ENCODE assay signal across 7 mouse cellular contexts in the genomic region with DNA sequence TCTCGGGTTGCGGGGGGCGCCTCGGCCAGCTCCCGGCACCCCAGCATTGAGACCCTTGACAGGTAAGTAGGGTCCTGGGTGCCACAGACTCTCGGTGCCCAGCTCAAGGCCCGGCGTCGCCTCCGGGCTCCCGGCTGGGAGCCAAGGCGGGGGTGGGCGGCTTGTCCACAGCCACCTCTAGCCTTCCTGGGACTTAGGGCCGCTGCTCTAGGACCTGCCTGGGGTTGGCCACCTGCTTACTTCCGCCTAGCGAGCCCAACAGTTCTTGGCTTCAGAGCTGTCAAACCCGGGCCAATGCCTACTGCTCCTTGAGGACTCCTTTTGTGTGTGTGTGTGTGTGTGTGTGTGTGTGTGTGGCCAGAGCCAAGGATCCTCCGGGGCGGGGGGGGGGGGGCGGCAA. TPM values are rescaled to one million over a fixed set of nuclear protein-coding genes. Genes with fewer than 3 reads are reported as not detected.
A peak's percentile ranks its signal among the peaks of the same experiment; 100 is the strongest.
DNase-seq lines count a peak whose midpoint lies in the region; ATAC-seq and TF ChIP-seq lines count a peak whose summit lies in the region.

No protein-coding gene starts in this region.

- no peaks in the 10 kb centered on the region for H3K36me3 ChIP-seq in embryonic facial prominence, embryonic 14.5 days (ENCODE audit: control insufficient read depth, insufficient read depth, low read length)
- no peaks in the 10 kb centered on the region for H3K36me3 ChIP-seq in heart, postnatal 0 days (replicated peaks; ENCODE audit: control insufficient read depth, insufficient read depth, low read length)
- H3K36me3 ChIP-seq in macrophage (ENCODE audit: inconsistent target), result no peaks in the 10 kb centered on the region
- H3K36me3 ChIP-seq in spleen, adult 2 months (ENCODE audit: control insufficient read depth, insufficient read depth, low read length), result no peaks in the 10 kb centered on the region

- peak overlapping the region; percentile 71 for H3K9ac ChIP-seq in embryonic facial prominence, embryonic 14.5 days (ENCODE audit: low read depth, low read length)
- H3K9ac ChIP-seq in heart, postnatal 0 days (replicated peaks; ENCODE audit: low read depth, low read length), result peak overlapping the region; percentile 78

- TF ChIP-seq POLR2A in spleen, adult 2 months (IDR thresholded peaks at IDR 0.05; ENCODE audit: low read depth, low read length), result no peak

- no peaks in the 10 kb centered on the region for H3K27me3 ChIP-seq in embryonic facial prominence, embryonic 14.5 days (replicated peaks; ENCODE audit: control insufficient read depth, insufficient read depth, low read length)
- no peaks in the 10 kb centered on the region for H3K27me3 ChIP-seq in heart, postnatal 0 days (ENCODE audit: control insufficient read depth, insufficient read depth, low read length)
- no peaks in the 10 kb centered on the region for H3K27me3 ChIP-seq in spleen, adult 2 months (ENCODE audit: control insufficient read depth, insufficient read depth, low read length)

- H3K79me2 ChIP-seq in macrophage (ENCODE audit: inconsistent target), result no peaks in the 10 kb centered on the region; the same call in 1 of the 2 replicates

- H3K4me2 ChIP-seq in embryonic facial prominence, embryonic 14.5 days (ENCODE audit: low read depth, low read length), result peak overlapping the region; percentile 59
- H3K4me2 ChIP-seq in heart, postnatal 0 days (ENCODE audit: low read depth, low read length), result peak overlapping the region; percentile 73

- no peak for TF ChIP-seq EP300 in heart, postnatal 0 days (IDR thresholded peaks at IDR 0.05; ENCODE audit: low read depth)

- 0 out of 2 replicates have a peak overlapping the region, but pooled peaks have one; percentile 21 for H3K27ac ChIP-seq in embryonic facial prominence, embryonic 14.5 days (replicated peaks; ENCODE audit: low read depth, low read length)
- peak overlapping the region; percentile 80 for H3K27ac ChIP-seq in heart, postnatal 0 days (ENCODE audit: low read depth)
- no peak overlapping the region for H3K27ac ChIP-seq in macrophage
- H3K27ac ChIP-seq in spleen, adult 2 months (ENCODE audit: insufficient read depth, low read length), result peak overlapping the region; percentile 84

- no peaks in the 10 kb centered on the region for H3K9me3 ChIP-seq in embryonic facial prominence, embryonic 14.5 days (ENCODE audit: control insufficient read depth, low read length)
- H3K9me3 ChIP-seq in heart, postnatal 0 days (replicated peaks; ENCODE audit: control insufficient read depth, low read length), result no peaks in the 10 kb centered on the region

- H3K4me1 ChIP-seq in embryonic facial prominence, embryonic 14.5 days (ENCODE audit: control insufficient read depth, insufficient read depth, low read length), result no peaks in the 10 kb centered on the region
- H3K4me1 ChIP-seq in heart, postnatal 0 days (ENCODE audit: control insufficient read depth, insufficient read depth), result no peaks in the 10 kb centered on the region
- H3K4me1 ChIP-seq in spleen, adult 2 months (ENCODE audit: control insufficient read depth, insufficient read depth, insufficient read length), result peaks cover 8% of the 10 kb centered on the region

- peak; percentile 71; the same call in 1 of the 2 replicates for ATAC-seq in embryonic facial prominence, embryonic 14.5 days (ENCODE audit: low read depth)
- peak; percentile 78 for ATAC-seq in heart, postnatal 0 days (ENCODE audit: insufficient read depth, low read depth)

- WGBS in embryonic facial prominence, embryonic 14.5 days, result 0% methylated on average over 1 of the region's 20 CpGs
- WGBS in heart, postnatal 0 days, result 22% methylated on average over 16 of the region's 20 CpGs
- WGBS in macrophage (ENCODE audit: missing documents), result 18% methylated on average over 17 of the region's 20 CpGs
- whole genome bisulfite sequencing in spleen, adult 2 months, result 20% methylated on average over 20 of the region's 20 CpGs

- H3K4me3 ChIP-seq in embryonic facial prominence, embryonic 14.5 days (ENCODE audit: low read depth, low read length), result peak overlapping the region; percentile 63
- peak overlapping the region; percentile 75 for H3K4me3 ChIP-seq in heart, postnatal 0 days (ENCODE audit: low read depth, low read length)
- peak overlapping the region; percentile 28 for H3K4me3 ChIP-seq in macrophage (ENCODE audit: inconsistent target)
- H3K4me3 ChIP-seq in spleen, adult 2 months (ENCODE audit: extremely low read depth, insufficient read depth, insufficient read length), result peak overlapping the region; percentile 81

- TF ChIP-seq CTCF in heart, postnatal 0 days (IDR thresholded peaks at IDR 0.05; ENCODE audit: low read depth), result no peak
- TF ChIP-seq CTCF in spleen, adult 2 months (IDR thresholded peaks at IDR 0.05; ENCODE audit: extremely low read depth, insufficient read depth, insufficient read length, insufficient replicate concordance), result no peak

- DNase-seq in ES-CJ7 (ENCODE audit: low read depth, low spot score), result peak; percentile 2
- DNase-seq in adrenal gland, adult 8-10 months, result peak; percentile 11
- DNase-seq in embryonic facial prominence, embryonic 14.5 days (ENCODE audit: low spot score), result peak; percentile 18
- DNase-seq in heart, postnatal 0 days (ENCODE audit: low spot score), result peak; percentile 32
- DNase-seq in layer of hippocampus, adult 9-11 months, result peak; percentile 12
- DNase-seq in spleen, adult 2 months (ENCODE audit: low read depth in 1 of 2, low spot score in 2 of 2), result peak in 1 of 2 experiments; percentile 9

RNA-seq across cellular contexts. Expression of gene Mtmr1, which starts 0.5 kb away (rescaled TPM):
- total RNA-seq in adrenal gland, adult 8-10 months (2022), result 10 to 100 TPM; 33.3 to 38.2 (median 35.3) TPM
- 15.9 and 17.9 TPM in 2 replicates for polyA plus RNA-seq in embryonic facial prominence, embryonic 14.5 days (2014; fragmentation: Nextera tagmentation; extraction: Ambion mirVana)
- 30.1 and 83.1 TPM in 2 replicates for total RNA-seq in heart, postnatal 0 days (2014; rRNA removed; ENCODE audit: low replicate concordance)
- 10.6 and 12.7 TPM in 2 replicates for polyA plus RNA-seq in heart, postnatal 0 days (2015; fragmentation: Nextera tagmentation; extraction: Ambion mirVana)
- total RNA-seq in macrophage (2018; cell fraction: chromatin; rRNA removed), result 100 to 1,000 TPM in 1 of 26 experiments, 10 to 100 TPM in 25; 33.6 to 103 (median 53.3) TPM
- total RNA-seq in macrophage (2018; cell fraction: cytosol; rRNA removed), result 10 to 100 TPM; 14.3 to 27.6 (median 22.1) TPM
- total RNA-seq in macrophage (2018; cell fraction: nucleus; rRNA removed), result 10 to 100 TPM; 15.7 to 58.5 (median 36.1) TPM
- 14.8 to 19.5 TPM (median 17.9 TPM) in 3 replicates for polyA plus RNA-seq in macrophage (2018)
- 7.9 and 8.8 TPM in 2 replicates for polyA plus RNA-seq in spleen, adult 2 months (2012; rRNA removed)

Comparison
In these comparisons a context has a peak if more than half of its experiments do, and no peak if none do; other contexts are left out.
1. H3K4me3 ChIP-seq: peak in every context shown above with its lines; median percentile 81 in spleen, adult 2 months; 75 in heart, postnatal 0 days; 63 in embryonic facial prominence, embryonic 14.5 days; 28 in macrophage.